Mouse (Mus musculus): ENCODE measurements at regions not wholly inside any gene's neighbourhood (a gene's known extent, or its start where the extent isn't known, plus 50 kb on each side); places are given as distances from the start of the nearest gene placed in this dataset.

- H3K36me3 ChIP-seq (ENCODE audit: control insufficient read depth, insufficient read depth, low read length) = no peaks in the 10 kb centered on the region
- H3K9me3 ChIP-seq (replicated peaks; ENCODE audit: control insufficient read depth, low read length) = no peaks in the 10 kb centered on the region
- no peak for ATAC-seq
- no peak overlapping the region for H3K4me3 ChIP-seq (ENCODE audit: low read depth, low read length)
- H3K27me3 ChIP-seq (replicated peaks; ENCODE audit: control insufficient read depth, insufficient read depth, low read length) = no peaks in the 10 kb centered on the region
- H3K4me1 ChIP-seq (ENCODE audit: control insufficient read depth, insufficient read depth, low read length) = 0 out of 2 replicates have a peak, but pooled peaks cover 5% of the 10 kb centered on the region
- H3K4me2 ChIP-seq (ENCODE audit: low read length) = no peak overlapping the region
- H3K9ac ChIP-seq (ENCODE audit: low read length) = no peak overlapping the region
- DNase-seq (ENCODE audit: low spot score) = no peak
- no peak overlapping the region for H3K27ac ChIP-seq (ENCODE audit: low read depth, low read length)
Measured at GRCm38 (mm10) chr3:133650025-133650424, 105.1 kb upstream of the Tet2 start.

- H3K9ac ChIP-seq (ENCODE audit: low read length) = no peak overlapping the region
- ATAC-seq (no peak), DNase-seq (ENCODE audit: low spot score) (no peak)
- H3K9me3 ChIP-seq (replicated peaks; ENCODE audit: control insufficient read depth, low read length) = no peaks in the 10 kb centered on the region
- 84% methylated on average over 4 of the region's 4 CpGs for WGBS
- H3K4me2 ChIP-seq (ENCODE audit: low read length) = no peak overlapping the region
- H3K27me3 ChIP-seq (replicated peaks; ENCODE audit: control insufficient read depth, insufficient read depth, low read length) = no peaks in the 10 kb centered on the region
- no peaks in the 10 kb centered on the region for H3K36me3 ChIP-seq (ENCODE audit: control insufficient read depth, insufficient read depth, low read length)
- H3K4me3 ChIP-seq (ENCODE audit: low read depth, low read length) = no peak overlapping the region
- 0 out of 2 replicates have a peak, but pooled peaks cover 4% of the 10 kb centered on the region for H3K4me1 ChIP-seq (ENCODE audit: control insufficient read depth, insufficient read depth, low read length)
- no peak overlapping the region for H3K27ac ChIP-seq (ENCODE audit: low read depth, low read length)
Measured at GRCm38 (mm10) chr3:133651996-133652395, 107.1 kb upstream of the Tet2 start.

- Histone ChIP-seq H3K36me3 (ENCODE audit: control insufficient read depth, insufficient read depth, low read length) (no peaks in the 10 kb centered on the region), H3K4me1 (ENCODE audit: control insufficient read depth, insufficient read depth, low read length) (no peaks in the 10 kb centered on the region), H3K9me3 (replicated peaks; ENCODE audit: control insufficient read depth, low read length) (no peaks in the 10 kb centered on the region), H3K27me3 (replicated peaks; ENCODE audit: control insufficient read depth, insufficient read depth, low read length) (no peaks in the 10 kb centered on the region), H3K4me3 (ENCODE audit: low read depth, low read length) (no peak overlapping the region), H3K4me2 (ENCODE audit: low read length) (no peak overlapping the region), H3K9ac (ENCODE audit: low read length) (no peak overlapping the region), H3K27ac (ENCODE audit: low read depth, low read length) (no peak overlapping the region)
- DNase-seq (ENCODE audit: low spot score) (no peak), ATAC-seq (no peak)
- WGBS = 88% methylated on average over 8 of the region's 8 CpGs
Measured at GRCm38 (mm10) chr3:133659759-133660158, 114.8 kb upstream of the Tet2 start.

DNA sequence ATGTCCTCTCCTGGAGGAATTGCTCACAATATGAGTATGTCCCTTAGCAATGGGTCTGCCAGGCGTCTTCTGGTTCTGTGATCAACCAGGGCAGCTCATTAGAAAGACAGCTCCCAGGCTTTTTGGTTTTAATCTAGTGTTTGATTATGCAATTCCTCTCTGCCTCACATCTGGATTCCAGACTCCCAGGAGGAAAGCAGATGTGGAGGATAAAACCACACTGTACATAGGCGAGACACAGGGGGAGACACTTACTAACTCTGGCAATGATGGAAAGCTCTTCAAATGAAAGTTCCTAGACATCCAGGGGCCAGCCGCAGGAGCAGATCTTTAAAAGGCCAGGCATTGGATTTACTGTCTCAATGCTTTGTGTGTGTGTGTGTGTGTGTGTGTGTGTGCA lies 116.4 kb upstream of the Tet2 start:
- H3K27me3 ChIP-seq (replicated peaks; ENCODE audit: control insufficient read depth, insufficient read depth, low read length) = no peaks in the 10 kb centered on the region
- no peak overlapping the region for H3K27ac ChIP-seq (ENCODE audit: low read depth, low read length)
- ATAC-seq = no peak
- H3K4me3 ChIP-seq (ENCODE audit: low read depth, low read length) = no peak overlapping the region
- no peaks in the 10 kb centered on the region for H3K4me1 ChIP-seq (ENCODE audit: control insufficient read depth, insufficient read depth, low read length)
- no peak for DNase-seq (ENCODE audit: low spot score)
- 84% methylated on average over 3 of the region's 3 CpGs for WGBS
- no peaks in the 10 kb centered on the region for H3K36me3 ChIP-seq (ENCODE audit: control insufficient read depth, insufficient read depth, low read length)
- H3K4me2 ChIP-seq (ENCODE audit: low read length) = no peak overlapping the region
- H3K9me3 ChIP-seq (replicated peaks; ENCODE audit: control insufficient read depth, low read length) = no peaks in the 10 kb centered on the region
- no peak overlapping the region for H3K9ac ChIP-seq (ENCODE audit: low read length)

GRCm38 (mm10) chr3:133664914-133665313 lies 120.0 kb upstream of the Tet2 start:
- Histone ChIP-seq H3K4me3 (ENCODE audit: low read depth, low read length) (no peak overlapping the region), H3K36me3 (ENCODE audit: control insufficient read depth, insufficient read depth, low read length) (no peaks in the 10 kb centered on the region), H3K27ac (ENCODE audit: low read depth, low read length) (no peak overlapping the region), H3K9ac (ENCODE audit: low read length) (no peak overlapping the region), H3K4me2 (ENCODE audit: low read length) (no peak overlapping the region), H3K27me3 (replicated peaks; ENCODE audit: control insufficient read depth, insufficient read depth, low read length) (no peaks in the 10 kb centered on the region), H3K9me3 (replicated peaks; ENCODE audit: control insufficient read depth, low read length) (no peaks in the 10 kb centered on the region), H3K4me1 (ENCODE audit: control insufficient read depth, insufficient read depth, low read length) (no peaks in the 10 kb centered on the region)
- ATAC-seq = no peak
- WGBS = 82% methylated on average over 3 of the region's 3 CpGs
- no peak for DNase-seq (ENCODE audit: low spot score)

DNA sequence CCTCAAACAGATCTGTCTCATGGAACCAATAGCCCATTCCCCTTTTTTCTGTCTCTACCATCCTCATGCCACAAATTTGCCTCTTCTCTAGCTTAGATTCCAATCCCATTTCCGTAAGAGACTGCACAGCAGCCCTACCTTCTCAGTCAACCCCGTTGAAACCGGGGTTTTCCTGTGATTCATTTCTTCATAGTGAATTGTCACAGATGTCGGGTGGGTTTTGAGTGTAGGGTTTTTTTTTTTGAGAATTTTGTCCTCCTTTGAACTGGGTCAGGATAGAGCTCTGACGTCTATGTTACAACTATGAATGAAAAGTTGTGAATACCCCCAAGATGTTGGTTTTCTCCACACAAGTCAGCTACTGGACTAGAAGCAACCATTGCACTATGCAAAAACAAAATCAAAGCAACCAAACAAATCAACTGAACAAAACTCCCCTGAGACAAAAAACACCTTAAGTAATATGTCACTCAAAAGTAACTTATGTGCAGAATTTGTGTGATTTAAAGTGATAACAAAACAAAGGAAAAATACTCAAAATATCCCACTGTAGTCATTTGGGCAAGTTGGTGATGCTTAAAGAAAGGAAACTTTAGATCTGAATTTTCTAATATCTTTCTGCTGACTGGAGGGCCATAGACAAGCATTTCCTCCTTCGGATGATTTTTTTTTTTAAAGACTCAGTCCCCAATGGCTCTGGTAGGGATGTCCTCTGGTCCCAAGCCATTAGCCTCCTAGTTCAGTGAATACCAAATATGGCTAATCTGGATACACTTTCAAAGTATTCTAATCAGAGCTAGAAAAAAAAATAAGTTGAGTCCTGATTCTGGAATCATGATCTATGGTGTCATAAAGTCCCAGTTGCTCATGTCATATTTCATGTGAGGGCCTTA lies 120.7 kb upstream of the Tet2 start:
- Histone ChIP-seq H3K27ac (ENCODE audit: low read depth, low read length) (no peak overlapping the region), H3K4me3 (ENCODE audit: low read depth, low read length) (no peak overlapping the region), H3K36me3 (ENCODE audit: control insufficient read depth, insufficient read depth, low read length) (no peaks in the 10 kb centered on the region), H3K4me1 (ENCODE audit: control insufficient read depth, insufficient read depth, low read length) (no peaks in the 10 kb centered on the region), H3K4me2 (ENCODE audit: low read length) (no peak overlapping the region), H3K9me3 (replicated peaks; ENCODE audit: control insufficient read depth, low read length) (no peaks in the 10 kb centered on the region), H3K27me3 (replicated peaks; ENCODE audit: control insufficient read depth, insufficient read depth, low read length) (no peaks in the 10 kb centered on the region), H3K9ac (ENCODE audit: low read length) (no peak overlapping the region)
- ATAC-seq (no peak), DNase-seq (ENCODE audit: low spot score) (no peak)
- WGBS = 92% methylated on average over 6 of the region's 6 CpGs

GRCm38 (mm10) chr3:133672742-133673447 lies 128.0 kb upstream of the Tet2 start:
- 63% methylated on average over 10 of the region's 10 CpGs for WGBS
- no peaks in the 10 kb centered on the region for H3K9me3 ChIP-seq (replicated peaks; ENCODE audit: control insufficient read depth, low read length)
- ATAC-seq (peak; percentile 91), DNase-seq (ENCODE audit: low spot score) (peak; percentile 72)
- no peak overlapping the region for H3K4me3 ChIP-seq (ENCODE audit: low read depth, low read length)
- no peak overlapping the region for H3K9ac ChIP-seq (ENCODE audit: low read length)
- H3K27me3 ChIP-seq (replicated peaks; ENCODE audit: control insufficient read depth, insufficient read depth, low read length) = no peaks in the 10 kb centered on the region
- H3K4me2 ChIP-seq (ENCODE audit: low read length) = no peak overlapping the region
- H3K4me1 ChIP-seq (ENCODE audit: control insufficient read depth, insufficient read depth, low read length) = no peaks in the 10 kb centered on the region
- H3K27ac ChIP-seq (ENCODE audit: low read depth, low read length) = peak overlapping the region; percentile 33; the same call in 1 of the 2 replicates
- no peaks in the 10 kb centered on the region for H3K36me3 ChIP-seq (ENCODE audit: control insufficient read depth, insufficient read depth, low read length)

DNA sequence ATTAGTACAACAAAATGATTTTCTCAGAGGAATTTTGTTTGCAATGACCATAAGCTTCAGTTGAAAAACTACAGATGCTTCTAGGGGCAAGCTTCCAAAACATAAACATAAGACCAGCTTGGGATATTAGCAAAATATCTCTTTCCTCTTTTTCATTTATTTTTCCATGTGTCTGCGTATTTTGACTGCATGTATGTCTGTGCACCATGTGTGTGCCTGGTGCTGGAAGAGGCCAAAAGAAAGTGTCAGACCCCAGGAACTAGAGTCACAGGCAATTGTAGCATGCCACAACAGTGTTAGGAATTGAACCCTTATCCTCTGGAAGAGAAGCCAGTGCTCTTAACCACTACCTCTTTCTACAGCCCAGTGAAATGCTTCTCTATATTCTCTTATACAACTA lies 133.0 kb upstream of the Tet2 start:
- H3K9ac ChIP-seq (ENCODE audit: low read length) = no peak overlapping the region
- no peaks in the 10 kb centered on the region for H3K27me3 ChIP-seq (replicated peaks; ENCODE audit: control insufficient read depth, insufficient read depth, low read length)
- H3K4me3 ChIP-seq (ENCODE audit: low read depth, low read length) = no peak overlapping the region
- ATAC-seq (no peak), DNase-seq (ENCODE audit: low spot score) (no peak)
- H3K36me3 ChIP-seq (ENCODE audit: control insufficient read depth, insufficient read depth, low read length) = no peaks in the 10 kb centered on the region
- 90% methylated on average over 1 of the region's 1 CpGs for WGBS
- no peaks in the 10 kb centered on the region for H3K4me1 ChIP-seq (ENCODE audit: control insufficient read depth, insufficient read depth, low read length)
- no peak overlapping the region for H3K27ac ChIP-seq (ENCODE audit: low read depth, low read length)
- H3K4me2 ChIP-seq (ENCODE audit: low read length) = no peak overlapping the region
- H3K9me3 ChIP-seq (replicated peaks; ENCODE audit: control insufficient read depth, low read length) = no peaks in the 10 kb centered on the region

- Histone ChIP-seq H3K9ac (ENCODE audit: low read length) (no peak overlapping the region), H3K27me3 (replicated peaks; ENCODE audit: control insufficient read depth, insufficient read depth, low read length) (no peaks in the 10 kb centered on the region), H3K9me3 (replicated peaks; ENCODE audit: control insufficient read depth, low read length) (no peaks in the 10 kb centered on the region), H3K4me2 (ENCODE audit: low read length) (no peak overlapping the region), H3K36me3 (ENCODE audit: control insufficient read depth, insufficient read depth, low read length) (no peaks in the 10 kb centered on the region), H3K27ac (ENCODE audit: low read depth, low read length) (no peak overlapping the region), H3K4me3 (ENCODE audit: low read depth, low read length) (no peak overlapping the region), H3K4me1 (ENCODE audit: control insufficient read depth, insufficient read depth, low read length) (no peaks in the 10 kb centered on the region)
- ATAC-seq = no peak
- WGBS = 98% methylated on average over 1 of the region's 1 CpGs
- no peak for DNase-seq (ENCODE audit: low spot score)
Measured at GRCm38 (mm10) chr3:133679891-133680290, 135.0 kb upstream of the Tet2 start.
